Mouse (Mus musculus): ENCODE measurements at regions not wholly inside any gene's neighbourhood (a gene's known extent, or its start where the extent isn't known, plus 50 kb on each side); places are given as distances from the start of the nearest gene placed in this dataset.

DNA sequence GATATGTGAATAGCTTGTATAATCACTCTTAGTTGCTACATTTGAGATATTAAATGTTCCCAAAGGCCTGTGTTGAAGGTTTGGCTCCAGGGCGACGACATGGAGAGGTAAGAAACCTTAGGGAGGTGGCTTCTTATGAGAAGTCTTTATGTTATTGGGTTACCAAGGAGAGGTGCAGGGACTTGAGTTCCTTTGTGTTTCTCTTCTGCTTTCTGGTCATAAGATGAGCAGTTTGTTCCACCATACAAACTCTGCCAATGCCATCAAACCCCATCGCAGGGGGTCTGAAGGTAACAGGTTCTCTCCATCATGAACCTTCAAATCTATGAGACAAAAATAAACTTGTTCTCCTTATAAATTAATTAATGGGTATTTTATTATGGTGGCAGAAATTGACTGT lies 129.0 kb upstream of the Pld5 start:
- Histone ChIP-seq H3K27ac (ENCODE audit: insufficient read depth, low read depth) (no peak overlapping the region), H3K9ac (ENCODE audit: insufficient read depth, low read depth) (no peak overlapping the region), H3K9me3 (replicated peaks; ENCODE audit: low read length) (no peaks in the 10 kb centered on the region), H3K79me2 (replicated peaks; ENCODE audit: control insufficient read depth, extremely low read depth, insufficient read depth, poor library complexity, severe bottlenecking) (no peaks in the 10 kb centered on the region), H3K27me3 (replicated peaks) (no peaks in the 10 kb centered on the region), H3K4me3 (replicated peaks in 1 of 3; ENCODE audit: low read depth in 2 of 3, low read length in 2 of 3, poor library complexity in 1 of 3) (no peak overlapping the region), H3K4me2 (ENCODE audit: insufficient read depth, low read depth, poor library complexity, severe bottlenecking) (no peak overlapping the region), H3K36me3 (replicated peaks in 1 of 2; ENCODE audit: control insufficient read depth in 1 of 2, insufficient read depth in 1 of 2, low read length in 1 of 2) (no peaks in the 10 kb centered on the region), H3K4me1 (ENCODE audit: control insufficient read depth in 1 of 2, insufficient read depth in 2 of 2) (peaks cover 0 to 9% of the 10 kb centered on the region in 2 experiments; a peak in 2 of 4 replicates)
- DNase-seq (ENCODE audit: extremely low read depth), result peak; percentile 55
- in situ Hi-C loops (cut with MboI; ENCODE audit: low pct_ligation_motif_present, low pct_unique_long_range_greater_than_20kb, low sequenced_read_pairs) (no loop called here), dilution Hi-C loops (cut with MboI; ENCODE audit: extremely low pct_ligation_motif_present, extremely low pct_unique_long_range_greater_than_20kb, low sequenced_read_pairs) (no loop called here)
- TF ChIP-seq ZNF384 (IDR thresholded peaks at IDR 0.05; ENCODE audit: low read depth, low read length) (no peak), JUN (IDR thresholded peaks at IDR 0.05; ENCODE audit: insufficient read depth, low read depth, low read length) (peak; percentile 30; the same call in 1 of the 2 replicates), EP300 (IDR thresholded peaks at IDR 0.05; ENCODE audit: low read length) (peak; percentile 62)

DNA sequence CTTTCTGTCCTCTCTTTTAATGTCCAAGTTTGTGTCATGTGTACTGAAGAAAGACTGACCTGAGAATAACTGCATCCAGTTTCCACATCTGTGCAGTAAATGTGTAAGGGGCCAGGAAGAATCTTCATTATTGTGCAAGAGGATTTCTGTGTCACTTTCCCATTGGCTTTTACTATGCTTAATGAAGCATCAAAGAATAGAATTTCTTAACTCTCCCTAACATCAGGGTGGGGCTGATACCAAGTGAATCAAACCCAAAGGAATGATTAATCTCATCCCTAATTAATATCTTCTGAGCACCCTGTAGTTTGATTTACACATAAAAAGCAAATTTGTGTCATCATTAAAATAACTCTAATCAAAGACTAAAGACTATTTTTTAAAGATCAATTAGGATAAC lies 104.5 kb upstream of the Pld5 start:
- Histone ChIP-seq H3K4me3 (replicated peaks in 1 of 3; ENCODE audit: low read depth in 2 of 3, low read length in 2 of 3, poor library complexity in 1 of 3) (no peak overlapping the region), H3K9me3 (replicated peaks; ENCODE audit: low read length) (no peaks in the 10 kb centered on the region), H3K27me3 (replicated peaks) (no peaks in the 10 kb centered on the region), H3K9ac (ENCODE audit: insufficient read depth, low read depth) (no peak overlapping the region), H3K4me2 (ENCODE audit: insufficient read depth, low read depth, poor library complexity, severe bottlenecking) (no peak overlapping the region), H3K27ac (ENCODE audit: insufficient read depth, low read depth) (no peak overlapping the region), H3K36me3 (replicated peaks in 1 of 2; ENCODE audit: control insufficient read depth in 1 of 2, insufficient read depth in 1 of 2, low read length in 1 of 2) (no peaks in the 10 kb centered on the region), H3K4me1 (ENCODE audit: control insufficient read depth in 1 of 2, insufficient read depth in 2 of 2) (no peaks in the 10 kb centered on the region), H3K79me2 (replicated peaks; ENCODE audit: control insufficient read depth, extremely low read depth, insufficient read depth, poor library complexity, severe bottlenecking) (no peaks in the 10 kb centered on the region)
- dilution Hi-C loops (cut with MboI; ENCODE audit: extremely low pct_ligation_motif_present, extremely low pct_unique_long_range_greater_than_20kb, low sequenced_read_pairs), result no loop called here
- DNase-seq (ENCODE audit: extremely low read depth), result no peak
- in situ Hi-C loops (cut with MboI; ENCODE audit: low pct_ligation_motif_present, low pct_unique_long_range_greater_than_20kb, low sequenced_read_pairs), result no loop called here
- TF ChIP-seq JUND (conservative IDR thresholded peaks at IDR 0.05; ENCODE audit: low read depth, low read length), result no peak
- TF ChIP-seq MAFK (IDR thresholded peaks at IDR 0.05; ENCODE audit: insufficient replicate concordance, low read length), result no peak
- no peak for TF ChIP-seq IRF4 (IDR thresholded peaks at IDR 0.05; ENCODE audit: low read depth, low read length)
- no peak for TF ChIP-seq ELF1 (IDR thresholded peaks at IDR 0.05; ENCODE audit: low read depth, low read length)
- TF ChIP-seq CHD2 (IDR thresholded peaks at IDR 0.05; ENCODE audit: low read length), result no peak
- TF ChIP-seq E2F4 (IDR thresholded peaks at IDR 0.05; ENCODE audit: insufficient replicate concordance, low read depth, low read length), result no peak
- no peak for TF ChIP-seq CHD1 (IDR thresholded peaks at IDR 0.05; ENCODE audit: low read depth, low read length)
- TF ChIP-seq ZC3H11A (IDR thresholded peaks at IDR 0.05; ENCODE audit: low read depth, low read length), result no peak
- no peak for TF ChIP-seq UBTF (IDR thresholded peaks at IDR 0.05; ENCODE audit: low read depth, low read length)
- TF ChIP-seq MEF2A (IDR thresholded peaks at IDR 0.05; ENCODE audit: borderline replicate concordance, low read depth, low read length), result no peak
- TF ChIP-seq EP300 (IDR thresholded peaks at IDR 0.05; ENCODE audit: low read length), result no peak
- TF ChIP-seq MXI1 (IDR thresholded peaks at IDR 0.05; ENCODE audit: low read depth, low read length), result no peak
- no peak for TF ChIP-seq KAT2A (IDR thresholded peaks at IDR 0.05; ENCODE audit: insufficient replicate concordance, low read length)
- no peak for TF ChIP-seq USF2 (conservative IDR thresholded peaks at IDR 0.05; ENCODE audit: low read depth, low read length)
- TF ChIP-seq ZMIZ1 (IDR thresholded peaks at IDR 0.05; ENCODE audit: low read depth, low read length), result no peak
- TF ChIP-seq BHLHE40 (IDR thresholded peaks at IDR 0.05; ENCODE audit: low read depth, low read length), result no peak
- TF ChIP-seq ZNF384 (IDR thresholded peaks at IDR 0.05; ENCODE audit: low read depth, low read length), result no peak

All from CH12.LX (cell line).